Comparison of ENCODE assay signal across 15 mouse cellular contexts in genomic region chr5:119348303-119348702, GRCm38 (mm10).
DNase-seq lines count a peak whose midpoint lies in the region; ATAC-seq lines count a peak whose summit lies in the region.
"Had no signal": no experiment of that assay in that cellular context is flagged by ENCODE, and none has a peak within 500 bp of the region (broad histone marks: within the 10 kb centered on the region; RNA-seq: fewer than 3 reads in every experiment).

No protein-coding gene starts in this region.

- no peaks in the 10 kb centered on the region for H3K9me3 ChIP-seq in hindbrain, embryonic 11.5 days (ENCODE audit: control insufficient read depth, low read length)
- H3K9me3 ChIP-seq: heart, embryonic 10.5 days; kidney, embryonic 15.5 days; midbrain, embryonic 15.5 days had no signal

- no peak overlapping the region for H3K4me3 ChIP-seq in hindbrain, embryonic 11.5 days (ENCODE audit: low read depth, low read length)
- H3K4me3 ChIP-seq: heart, embryonic 10.5 days; kidney, embryonic 15.5 days; layer of hippocampus, adult 2 months; midbrain, embryonic 15.5 days had no signal

- no peak overlapping the region for H3K27ac ChIP-seq in hindbrain, embryonic 11.5 days (ENCODE audit: low read depth, low read length)
- H3K27ac ChIP-seq: heart, embryonic 10.5 days; kidney, embryonic 15.5 days; layer of hippocampus, adult 2 months; midbrain, embryonic 15.5 days had no signal

- no peak overlapping the region for H3K4me2 ChIP-seq in hindbrain, embryonic 11.5 days (replicated peaks; ENCODE audit: low read depth, low read length)
- H3K4me2 ChIP-seq: kidney, embryonic 15.5 days; midbrain, embryonic 15.5 days had no signal

- WGBS in hindbrain, embryonic 11.5 days, result 48% methylated on average over 4 of the region's 4 CpGs

- peak; percentile 63 for ATAC-seq in activated CD4-positive, CD25-positive, alpha-beta regulatory T cell, adult 4 months
- peak; percentile 76 for ATAC-seq in granulocyte monocyte progenitor cell, adult 5-6 weeks (replicated peaks; ENCODE audit: poor library complexity, severe bottlenecking)
- ATAC-seq in hindbrain, embryonic 11.5 days (ENCODE audit: low FRiP score), result no peak
- ATAC-seq: midbrain, embryonic 15.5 days had no signal

- DNase-seq in lung, postnatal 36 days, result peak; percentile 18
- no peak for DNase-seq in lung, postnatal 25 days (ENCODE audit: low spot score)
- DNase-seq in thymus, postnatal 14 days, result peak; percentile 60
- DNase-seq in left cerebral cortex, postnatal 14 days (ENCODE audit: low spot score in 2 of 2), result no peak
- DNase-seq in hindbrain, embryonic 11.5 days (ENCODE audit: low spot score), result no peak
- DNase-seq: adrenal gland, adult 2 months; cerebellum, adult 9-10 months; heart, postnatal 36 days; spleen, adult 18-20 months had no signal

- no peaks in the 10 kb centered on the region for H3K27me3 ChIP-seq in hindbrain, embryonic 11.5 days (ENCODE audit: control insufficient read depth, insufficient read depth, low read length)
- H3K27me3 ChIP-seq: kidney, embryonic 15.5 days had no signal

- no peaks in the 10 kb centered on the region for H3K36me3 ChIP-seq in hindbrain, embryonic 11.5 days (ENCODE audit: control insufficient read depth, insufficient read depth, low read length)
- H3K36me3 ChIP-seq: heart, embryonic 10.5 days; kidney, embryonic 15.5 days; midbrain, embryonic 15.5 days had no signal

- intact Hi-C loops in left cerebral cortex, postnatal 14 days (cut with DNase I), result no loop called here

- no peak overlapping the region for H3K9ac ChIP-seq in hindbrain, embryonic 11.5 days (ENCODE audit: low read depth, low read length)
- H3K9ac ChIP-seq: kidney, embryonic 15.5 days; midbrain, embryonic 15.5 days had no signal

- H3K4me1 ChIP-seq in hindbrain, embryonic 11.5 days (replicated peaks; ENCODE audit: control insufficient read depth, insufficient read depth, low read length), result no peaks in the 10 kb centered on the region
- H3K4me1 ChIP-seq: kidney, embryonic 15.5 days had no signal

Comparison
In these comparisons a context has a peak if more than half of its experiments do, and no peak if none do; other contexts are left out.
1. DNase-seq: peak in lung, postnatal 36 days (single experiment) and thymus, postnatal 14 days (single experiment); none in lung, postnatal 25 days (single experiment), left cerebral cortex, postnatal 14 days (0 of 2) and hindbrain, embryonic 11.5 days (single experiment).